Mouse (Mus musculus) embryo, embryonic 11.5 days (tissue): ENCODE measurements around the gene Scamp5.

ENCODE experiments used
- DNase-seq: peaks from one replicate; pipeline ENCODE4 v3.0.0-alpha.2; 2012; ENCODE audit warnings: low read depth, low spot score

Scamp5 gene

GRCm38 (mm10) chr9:57419521-57420267 lies 48.2 kb downstream of the Scamp5 start:
- no peak for DNase-seq

GRCm38 (mm10) chr9:57417341-57417740 lies 50.5 kb downstream of the Scamp5 start:
- no peak for DNase-seq

- no peak for DNase-seq
Observed at GRCm38 (mm10) chr9:57407120-57407905, 60.5 kb downstream of the Scamp5 start.

- DNase-seq = no peak
Observed at GRCm38 (mm10) chr9:57406395-57406794, 61.5 kb downstream of the Scamp5 start.

GRCm38 (mm10) chr9:57404036-57404435 lies 63.8 kb downstream of the Scamp5 start:
- no peak for DNase-seq

GRCm38 (mm10) chr9:57402318-57403251 lies 65.3 kb downstream of the Scamp5 start:
- no peak for DNase-seq

- DNase-seq = no peak
Observed at GRCm38 (mm10) chr9:57398773-57399172, 69.1 kb downstream of the Scamp5 start.

- DNase-seq = no peak
Observed at GRCm38 (mm10) chr9:57392892-57393291, 75.0 kb downstream of the Scamp5 start.
